Mouse (Mus musculus) thymus, postnatal 25 days (tissue): ENCODE results near the gene Pde4dip.

ENCODE experiments used
- DNase-seq: peaks from one replicate; pipeline ENCODE4 v3.0.0; 2022

Gene Pde4dip

DNA sequence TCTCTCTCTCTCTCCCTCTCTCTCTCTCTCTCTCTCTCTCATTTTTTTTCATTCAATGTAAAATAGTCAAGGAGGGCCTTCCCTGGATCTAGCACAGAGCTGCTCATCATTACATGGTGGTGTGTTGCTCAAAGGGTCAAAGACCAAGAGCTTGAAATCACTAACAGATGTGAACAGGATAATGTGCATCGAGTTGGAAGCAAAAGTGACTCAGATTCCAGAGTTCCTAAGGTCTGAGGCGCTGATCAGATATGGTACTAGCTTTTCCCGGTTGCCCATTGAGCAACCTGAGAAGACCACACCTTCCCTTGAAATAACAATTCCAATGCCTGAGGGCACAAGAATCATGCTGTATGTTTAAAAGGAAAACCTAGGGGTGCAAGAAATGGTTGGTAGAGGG, 9.9 kb upstream of the Pde4dip start:
- no peak for DNase-seq

- peak; percentile 56 for DNase-seq
These were observed 6.2 kb upstream of the Pde4dip start for GRCm38 (mm10) chr3:97894695-97895094.

DNA sequence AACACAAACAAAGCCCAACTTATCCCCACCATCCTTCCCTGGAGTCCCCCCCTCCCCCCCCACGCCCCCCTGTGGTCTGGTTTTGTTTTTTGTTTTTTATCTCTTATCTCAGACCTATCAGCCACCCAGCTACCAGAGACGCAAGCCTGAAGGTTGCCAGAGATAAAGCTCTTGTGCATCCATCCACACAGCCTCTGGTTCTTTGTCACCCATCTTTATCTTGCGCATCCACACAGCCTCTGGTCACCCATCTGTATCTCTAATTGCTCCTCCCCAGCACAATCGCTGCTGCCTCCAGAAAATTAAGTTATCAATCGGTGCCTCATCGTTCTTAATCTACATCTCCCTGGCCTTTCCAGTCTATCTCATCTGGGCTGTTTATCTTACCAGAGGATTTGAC, 1.7 kb upstream of the Pde4dip start:
- no peak for DNase-seq

DNA sequence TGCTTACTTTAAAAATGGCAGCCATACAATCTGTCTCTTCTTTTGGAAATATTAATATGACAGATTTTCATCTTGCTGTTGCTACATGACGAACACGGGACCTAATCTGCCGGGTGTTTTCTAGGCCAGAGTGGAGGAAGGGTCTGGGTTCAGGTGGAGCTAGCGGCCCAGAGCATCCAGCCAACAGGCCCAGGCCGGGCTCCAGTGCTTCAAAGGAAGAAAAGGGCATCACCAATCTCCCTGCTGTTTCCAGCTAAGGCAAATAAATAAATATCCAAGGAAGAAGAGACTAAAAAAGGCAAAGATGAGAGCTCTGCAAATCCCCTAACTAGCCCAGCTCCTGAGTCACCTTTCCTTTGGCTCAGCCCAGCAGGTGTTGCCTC, 731 bp downstream of the Pde4dip start:
- DNase-seq, result no peak

GRCm38 (mm10) chr3:97881576-97881975, 6.9 kb downstream of the Pde4dip start:
- no peak for DNase-seq

DNA sequence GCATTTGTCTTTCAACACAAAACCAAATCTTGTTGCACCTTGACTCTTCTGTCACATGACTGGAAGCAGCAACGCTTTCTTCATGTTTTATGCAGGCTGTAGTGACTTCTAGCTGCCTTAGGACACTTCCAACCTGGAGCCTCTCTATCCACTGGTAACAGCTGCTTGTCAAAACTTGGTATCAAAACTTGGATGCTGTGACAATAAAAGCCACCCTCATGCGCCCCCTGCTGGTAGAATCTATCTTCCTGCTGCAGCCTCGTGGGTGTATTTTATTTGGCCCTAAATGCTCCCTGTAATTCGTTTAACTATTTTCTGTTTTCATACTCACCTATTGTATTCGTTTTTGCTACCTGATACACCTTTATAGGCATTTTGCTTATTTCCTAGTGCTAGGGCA, 9.3 kb downstream of the Pde4dip start:
- DNase-seq, result peak; percentile 71

DNA sequence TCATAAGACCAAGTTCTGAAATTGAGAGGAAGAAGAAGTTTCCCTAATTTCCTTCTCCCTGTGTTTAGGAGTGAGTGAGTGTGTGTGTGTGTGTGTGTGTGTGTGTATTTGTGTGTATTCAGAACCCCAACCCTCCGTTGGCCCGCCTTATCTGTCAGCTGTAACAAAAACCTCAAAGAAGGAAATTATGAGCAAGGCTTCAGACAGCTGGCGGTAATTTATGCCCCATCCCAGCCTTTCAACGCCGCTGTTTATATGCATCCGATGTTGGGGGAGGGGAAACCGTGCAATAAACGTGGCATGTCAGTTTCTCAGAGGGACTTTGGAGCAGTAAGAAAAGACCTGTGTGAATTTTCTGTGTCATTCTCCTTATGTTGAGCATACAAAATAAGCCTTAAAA, 12.2 kb downstream of the Pde4dip start:
- no peak for DNase-seq

- no peak for DNase-seq
These were observed 13.7 kb downstream of the Pde4dip start for GRCm38 (mm10) chr3:97874777-97875176.

DNA sequence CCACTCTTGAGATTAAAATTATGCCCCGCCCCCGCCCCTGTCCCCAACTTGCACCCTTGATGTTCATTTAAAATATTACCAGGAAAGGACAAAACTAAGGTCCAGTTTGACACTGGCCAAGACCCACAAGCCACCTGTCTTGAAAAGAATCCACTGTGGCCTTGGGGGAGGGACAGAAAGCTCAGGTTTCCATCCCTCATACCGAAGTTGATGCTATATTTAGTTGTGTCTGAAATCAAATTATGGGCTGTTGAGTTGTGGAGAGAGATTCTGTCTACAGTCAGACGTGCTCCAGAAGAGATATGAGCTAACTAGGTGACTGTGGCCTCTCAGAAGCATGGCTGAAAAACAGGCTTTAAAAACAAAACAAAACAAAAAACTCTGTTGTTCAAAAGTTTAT, 18.8 kb downstream of the Pde4dip start:
- no peak for DNase-seq

- DNase-seq, result no peak
These were observed 19.8 kb downstream of the Pde4dip start for GRCm38 (mm10) chr3:97868733-97869132.

DNA sequence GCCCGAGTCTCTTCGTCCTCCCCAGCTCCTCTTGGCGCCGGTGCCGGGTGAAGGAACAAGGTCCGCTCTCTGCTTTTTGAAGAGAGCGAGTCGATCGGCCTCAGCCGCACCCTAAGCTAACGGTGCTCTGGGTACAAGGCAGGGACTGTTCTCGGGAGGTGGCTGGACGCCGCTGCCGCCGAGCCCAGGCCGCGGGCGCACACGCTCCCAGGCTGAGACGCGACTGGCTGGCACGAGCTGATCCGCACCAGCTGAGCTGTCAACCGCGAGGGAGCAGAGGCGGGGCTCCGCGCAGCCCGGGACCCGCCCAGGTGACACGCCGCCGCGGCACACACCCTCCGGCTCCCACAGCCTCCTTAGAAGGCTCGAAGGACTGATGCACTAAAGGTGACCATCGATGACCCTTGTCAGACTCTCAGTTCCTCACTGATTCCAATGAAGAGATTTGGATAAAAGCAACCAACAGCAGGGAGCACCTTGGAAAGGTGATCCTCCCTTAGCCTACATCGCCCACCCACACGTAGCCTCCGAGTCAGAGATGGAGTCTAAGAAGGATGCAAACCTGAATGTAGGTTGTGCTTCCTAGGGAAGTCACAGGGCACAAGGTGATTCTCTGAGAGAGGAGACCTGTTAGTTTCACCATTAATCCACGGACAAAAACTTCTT, 20.4 kb downstream of the Pde4dip start:
- peak; percentile 55 for DNase-seq

DNA sequence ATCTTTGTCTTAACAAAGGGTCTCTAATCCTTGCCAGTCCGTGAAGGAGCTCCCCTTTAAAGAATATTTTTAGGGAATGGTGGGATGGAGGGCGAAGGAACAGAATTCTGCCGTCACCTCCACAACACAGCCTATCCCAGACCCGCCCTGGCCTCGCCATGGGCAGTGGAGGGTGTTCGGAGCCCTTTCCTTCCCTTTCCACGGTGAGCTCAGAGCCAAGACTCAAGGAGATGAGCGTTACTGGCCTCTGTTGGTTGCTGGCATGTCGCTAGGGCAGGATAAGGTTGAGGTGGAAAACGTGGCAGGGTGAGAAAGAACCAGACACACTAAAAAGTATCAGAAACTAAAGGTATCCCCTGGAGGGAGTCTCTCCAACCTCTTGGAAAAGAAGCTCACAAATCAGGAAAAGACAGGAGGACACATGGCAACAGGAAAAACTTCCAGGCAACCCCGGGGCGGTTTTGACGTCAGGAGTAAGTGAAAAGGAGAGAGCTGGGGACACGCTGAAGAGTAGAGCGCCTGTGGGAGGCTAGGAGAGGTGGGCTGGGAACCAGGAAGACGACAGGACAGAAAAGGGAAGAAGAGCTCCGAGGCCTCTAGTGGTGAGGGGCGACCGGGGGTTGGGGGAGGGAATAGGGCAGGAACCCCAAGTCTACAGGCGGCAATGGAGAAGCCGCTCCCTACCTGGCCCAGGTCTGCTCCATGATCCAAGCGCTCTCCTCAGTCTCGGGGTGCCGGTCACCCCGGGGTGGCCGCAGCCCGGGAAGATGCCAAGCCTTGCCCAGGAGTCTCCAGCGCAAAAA, 21.1 kb downstream of the Pde4dip start:
- DNase-seq, result no peak

- DNase-seq, result no peak
These were observed 21.8 kb downstream of the Pde4dip start for GRCm38 (mm10) chr3:97866696-97867095.

DNA sequence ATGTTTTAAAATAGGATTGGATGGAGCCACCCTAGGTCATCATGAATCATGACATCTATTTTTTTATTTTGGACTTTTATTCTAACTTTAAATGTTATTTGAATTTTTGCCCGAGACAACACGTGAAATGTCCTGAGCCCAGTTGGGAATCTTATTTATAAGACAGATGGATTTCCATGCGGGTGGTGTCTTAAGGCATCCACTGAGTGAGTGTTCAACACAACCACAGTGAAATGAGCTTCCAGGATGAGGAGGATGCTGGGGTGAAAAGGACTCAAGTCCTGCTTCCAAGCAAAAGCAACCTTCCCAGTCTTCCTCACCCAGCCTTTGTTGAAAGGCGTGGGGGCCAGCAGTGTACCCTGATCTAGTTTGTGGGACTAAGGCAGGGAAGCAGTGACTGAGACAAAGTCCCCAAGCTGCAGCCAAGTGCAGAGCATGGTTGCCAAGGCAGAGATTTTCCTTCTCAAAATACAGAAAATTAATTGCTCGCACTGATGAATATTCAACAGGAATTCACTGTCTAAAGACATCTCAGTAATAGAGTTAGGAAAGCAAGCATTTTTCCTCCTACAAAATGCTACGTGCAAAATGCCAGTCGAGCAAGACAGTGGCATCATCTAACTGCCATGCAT, 27.6 kb downstream of the Pde4dip start:
- DNase-seq, result no peak

- DNase-seq, result no peak
These were observed 29.1 kb downstream of the Pde4dip start for GRCm38 (mm10) chr3:97859400-97859799.

DNA sequence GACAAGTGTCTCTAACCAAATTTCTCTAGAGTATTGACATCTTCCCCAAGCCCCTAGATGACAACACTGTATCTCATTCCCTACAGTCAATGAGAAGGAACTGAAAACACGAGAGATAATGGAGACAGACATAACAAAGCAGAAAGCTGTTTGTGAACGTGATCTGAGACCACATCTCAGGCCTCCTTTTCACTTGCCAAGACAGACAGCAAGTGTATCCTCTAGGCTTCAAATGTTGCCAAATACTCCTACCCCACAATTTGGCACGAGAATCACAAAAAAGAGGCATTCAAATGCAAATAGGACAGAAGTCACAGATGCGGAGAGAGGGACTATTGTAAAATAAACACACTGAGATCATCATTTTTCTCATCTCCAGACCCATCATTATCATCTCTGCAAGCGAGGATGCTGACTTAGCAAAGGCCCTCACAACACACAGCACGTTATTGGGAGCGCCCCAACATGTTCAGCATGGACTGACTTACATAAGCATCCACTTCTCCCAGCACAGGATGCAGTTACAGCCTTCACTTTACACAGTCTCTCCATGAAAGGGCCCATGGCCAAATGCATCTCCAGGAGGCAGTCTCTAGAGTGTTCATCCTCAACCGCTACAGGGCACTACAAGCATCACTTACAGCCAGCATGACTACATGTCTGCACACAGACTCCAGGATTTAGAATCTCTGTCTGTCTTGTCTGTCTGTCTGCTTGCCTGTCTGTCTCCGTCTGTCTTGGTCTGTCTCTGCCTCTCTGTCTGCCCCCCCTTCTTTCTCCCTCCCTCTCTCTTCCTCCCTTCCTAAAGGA, 33.7 kb downstream of the Pde4dip start:
- DNase-seq, result no peak

GRCm38 (mm10) chr3:97851803-97852202, 36.7 kb downstream of the Pde4dip start:
- no peak for DNase-seq

DNA sequence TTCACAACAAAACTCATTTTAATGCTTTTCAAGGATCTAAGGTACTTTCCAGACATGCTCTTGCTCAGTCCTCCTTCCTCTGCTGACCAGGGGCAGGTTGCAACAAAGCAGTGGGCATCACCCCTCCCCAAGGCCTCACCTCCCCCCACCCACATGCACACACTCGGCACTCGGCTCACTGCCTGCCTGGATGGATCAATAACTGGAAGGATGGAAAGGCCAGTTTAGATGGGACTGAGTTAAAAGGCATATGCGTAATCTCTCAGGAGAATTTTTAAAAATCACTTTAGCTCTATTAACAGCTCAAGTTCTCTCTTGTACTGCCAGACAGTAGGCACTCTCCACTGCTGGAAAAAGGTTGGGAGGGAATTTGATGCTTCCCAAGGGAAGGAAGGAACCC, 40.9 kb downstream of the Pde4dip start:
- no peak for DNase-seq

GRCm38 (mm10) chr3:97846448-97846847, 42.1 kb downstream of the Pde4dip start:
- no peak for DNase-seq

- no peak for DNase-seq
These were observed 43.7 kb downstream of the Pde4dip start for GRCm38 (mm10) chr3:97844821-97845201.

DNA sequence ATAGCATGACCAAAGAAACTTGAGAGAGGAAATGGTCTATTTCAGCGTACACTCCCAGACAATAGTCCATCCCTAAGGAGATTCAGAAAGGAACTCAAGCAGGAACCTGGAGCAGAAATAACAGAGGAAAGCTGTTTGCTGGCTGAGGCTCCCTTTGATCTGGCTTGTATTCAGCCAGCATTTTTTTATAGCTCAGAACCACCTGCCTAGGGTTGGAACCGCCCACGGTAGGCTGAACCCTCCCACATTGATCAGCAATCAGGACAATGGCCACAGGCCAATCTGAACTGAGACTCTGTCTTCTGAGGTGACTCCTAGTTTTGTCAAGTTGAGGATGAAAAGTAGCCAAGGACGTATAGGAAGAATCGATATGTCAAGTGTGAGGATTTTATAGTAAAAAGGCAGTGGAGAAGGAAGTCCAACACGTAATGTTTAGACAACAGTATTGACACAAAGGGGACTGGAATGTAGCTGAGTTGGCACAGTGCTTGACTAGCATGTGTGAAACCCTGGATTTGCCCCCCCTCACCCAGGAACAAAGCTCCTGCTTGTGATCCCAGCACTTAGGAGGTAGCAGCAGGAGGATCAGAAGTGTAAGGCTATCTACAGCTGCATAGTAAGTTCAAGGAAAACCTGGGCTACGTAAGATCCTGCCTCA, 44.2 kb downstream of the Pde4dip start:
- DNase-seq, result no peak

- no peak for DNase-seq
These were observed 45.9 kb downstream of the Pde4dip start for GRCm38 (mm10) chr3:97842641-97843040.

GRCm38 (mm10) chr3:97840439-97840838, 48.1 kb downstream of the Pde4dip start:
- no peak for DNase-seq
